Mouse (Mus musculus) forebrain, embryonic 15.5 days (tissue): ENCODE measurements around the gene Gcdh. TPM values are rescaled to one million over a fixed set of nuclear protein-coding genes. Genes with fewer than 3 reads are reported as not detected.

Source experiments
- ATAC-seq: fragments of 200-750 bp; cut with Nextera tagmentation; replicated peaks from 2 replicates; pipeline ENCODE4 v1.8.0; 2017; ENCODE audit warnings: mild to moderate bottlenecking, moderate TSS enrichment, moderate library complexity
- H3K27ac ChIP-seq: fragments of 300-500 bp; sonication (generic); replicated peaks from 2 replicates; pipeline ENCODE4 v1.5.1; 2015; ENCODE audit warnings: mild to moderate bottlenecking, inconsistent platforms
- H3K27me3 ChIP-seq: fragments of 300-500 bp; sonication (generic); 2 replicates; pipeline ENCODE4 v1.6.1; 2015; ENCODE audit warnings: inconsistent platforms
- H3K36me3 ChIP-seq: fragments of 300-500 bp; sonication (generic); 2 replicates; pipeline ENCODE4 v1.6.1; 2015; ENCODE audit warnings: mild to moderate bottlenecking, inconsistent platforms
- H3K4me1 ChIP-seq: fragments of 300-500 bp; sonication (generic); 2 replicates; pipeline ENCODE4 v1.6.1; 2015; ENCODE audit warnings: inconsistent platforms
- H3K4me2 ChIP-seq: fragments of 300-500 bp; sonication (generic); replicated peaks from 2 replicates; pipeline ENCODE4 v1.6.1; 2015; ENCODE audit warnings: mild to moderate bottlenecking, inconsistent platforms
- H3K4me3 ChIP-seq: fragments of 300-500 bp; sonication (generic); 2 replicates; pipeline ENCODE4 v1.5.1; 2015; ENCODE audit warnings: mild to moderate bottlenecking, inconsistent platforms
- H3K9ac ChIP-seq: fragments of 300-500 bp; sonication (generic); replicated peaks from 2 replicates; pipeline ENCODE4 v1.6.1; 2015; ENCODE audit warnings: mild to moderate bottlenecking, inconsistent platforms
- H3K9me3 ChIP-seq: fragments of 300-500 bp; sonication (generic); 2 replicates; pipeline ENCODE4 v1.6.1; 2016; ENCODE audit warnings: inconsistent platforms
- WGBS: fragments of 180-500 bp; shearing (Covaris S2); methylation state at CpG from one replicate; pipeline ENCODE4 v1.1.7; 2015; ENCODE audit warnings: mixed read lengths; 5-methylcytosine and 5-hydroxymethylcytosine counted together
- microRNA-seq: library from miRNA; unstranded; fragments of <30 nt; microRNA quantifications from one replicate; pipeline ENCODE4, GENCODE M21; 2016
- polyA plus RNA-seq: library from polyadenylated mRNA; unstranded; fragments of >200 nt; fragmentation: Nextera tagmentation; extraction: Ambion mirVana; gene quantifications from 2 replicates; pipeline ENCODE4 v1.2.1, GENCODE M21; 2015

Gene Gcdh
- polyA plus RNA-seq, 1 experiment from 2014 or later: 36.2 TPM

GRCm38 (mm10) chr8:84838513-84838912 lies 55.2 kb downstream of the Gcdh start:
- Histone ChIP-seq H3K27ac (no peak overlapping the region), H3K4me3 (no peak overlapping the region), H3K27me3 (no peaks in the 10 kb centered on the region), H3K4me1 (peaks cover 54% of the 10 kb centered on the region), H3K9me3 (no peaks in the 10 kb centered on the region), H3K9ac (no peak overlapping the region), H3K4me2 (no peak overlapping the region), H3K36me3 (peaks cover 67% of the 10 kb centered on the region)
- ATAC-seq: no peak
- WGBS: 89% methylated on average over 5 of the region's 5 CpGs

GRCm38 (mm10) chr8:84837912-84838470 lies 55.7 kb downstream of the Gcdh start:
- Histone ChIP-seq H3K9me3 (no peaks in the 10 kb centered on the region), H3K4me2 (no peak overlapping the region), H3K27me3 (no peaks in the 10 kb centered on the region), H3K9ac (no peak overlapping the region), H3K4me1 (peaks cover 54% of the 10 kb centered on the region), H3K36me3 (peaks cover 62% of the 10 kb centered on the region), H3K4me3 (no peak overlapping the region), H3K27ac (no peak overlapping the region)
- WGBS: 88% methylated on average over 15 of the region's 15 CpGs
- no peak for ATAC-seq

- H3K36me3 ChIP-seq: peaks cover 55% of the 10 kb centered on the region
- WGBS: 74% methylated on average over 8 of the region's 8 CpGs
Measured at GRCm38 (mm10) chr8:84837149-84837911, 56.4 kb downstream of the Gcdh start.

More at GRCm38 (mm10) chr8:84837149-84837911, 56.4 kb downstream of the Gcdh start:
- ATAC-seq: no peak
- H3K4me3 ChIP-seq: no peak overlapping the region
- H3K9me3 ChIP-seq: no peaks in the 10 kb centered on the region
- H3K4me2 ChIP-seq: no peak overlapping the region
- no peaks in the 10 kb centered on the region for H3K27me3 ChIP-seq
- H3K9ac ChIP-seq: no peak overlapping the region
- peaks cover 53% of the 10 kb centered on the region for H3K4me1 ChIP-seq
- peak overlapping the region; percentile 94; the same call in 1 of the 2 replicates for H3K27ac ChIP-seq

Small RNA genes lying within 50 kb of the gene (microRNA-seq; reads per million reads assigned to microRNA genes)
- gene Gm24197: not detected
- 1.8 reads per million for gene Mir7069

Other genes starting within 250 kb of the Gcdh start
- gene Ier2, start 231.1 kb downstream of the Gcdh start, polyA plus RNA-seq: 26.0 and 33.4 TPM in 2 replicates
- gene Trmt1, start 207.6 kb downstream of the Gcdh start, polyA plus RNA-seq: 62.4 and 64.0 TPM in 2 replicates
- 15.5 and 16.4 TPM in 2 replicates for gene Nacc1, start 206.1 kb downstream of the Gcdh start, polyA plus RNA-seq
- 2.1 and 2.5 TPM in 2 replicates for gene Lyl1, start 192.5 kb downstream of the Gcdh start, polyA plus RNA-seq
- 2.7 TPM in 2 replicates for gene G430095P16Rik, start 170.9 kb downstream of the Gcdh start, polyA plus RNA-seq
- 413 and 445 TPM in 2 replicates for gene Nfix, start 93.6 kb downstream of the Gcdh start, polyA plus RNA-seq
- 8.1 and 8.9 TPM in 2 replicates for gene Dand5, start 71.1 kb downstream of the Gcdh start, polyA plus RNA-seq
- gene Gadd45gip1, start 62.4 kb downstream of the Gcdh start, polyA plus RNA-seq: 36.3 and 39.9 TPM in 2 replicates
- gene Rad23a, start 53.3 kb downstream of the Gcdh start, polyA plus RNA-seq: 82.1 and 85.1 TPM in 2 replicates
- gene Calr, start 47.0 kb downstream of the Gcdh start, polyA plus RNA-seq: 559 and 575 TPM in 2 replicates
- gene Farsa, start 36.9 kb downstream of the Gcdh start, polyA plus RNA-seq: 122 and 127 TPM in 2 replicates
- 55.0 and 64.4 TPM in 2 replicates for gene Syce2, start 21.8 kb downstream of the Gcdh start, polyA plus RNA-seq
- gene Klf1, start 8.0 kb upstream of the Gcdh start, polyA plus RNA-seq: 0.75 and 0.87 TPM in 2 replicates
- gene Dnase2a, start 14.6 kb upstream of the Gcdh start, polyA plus RNA-seq: 5.6 TPM in 2 replicates
- gene Mast1, start 43.4 kb upstream of the Gcdh start, polyA plus RNA-seq: 48.3 and 52.5 TPM in 2 replicates
- gene Rtbdn, start 53.1 kb upstream of the Gcdh start, polyA plus RNA-seq: 2.0 and 2.3 TPM in 2 replicates
- not detected in 2 replicates for gene Gm49661, start 75.5 kb upstream of the Gcdh start, polyA plus RNA-seq
- 1,445 and 1,467 TPM in 2 replicates for gene Prdx2, start 75.7 kb upstream of the Gcdh start, polyA plus RNA-seq
- gene Rnaseh2a, start 75.8 kb upstream of the Gcdh start, polyA plus RNA-seq: 96.4 and 98.5 TPM in 2 replicates
- gene Junb, start 84.8 kb upstream of the Gcdh start, polyA plus RNA-seq: 7.6 TPM in 2 replicates
- 28.0 and 29.7 TPM in 2 replicates for gene Hook2, start 96.7 kb upstream of the Gcdh start, polyA plus RNA-seq
- gene Best2, start 120.6 kb upstream of the Gcdh start, polyA plus RNA-seq: not detected in 2 replicates
- gene Asna1, start 131.4 kb upstream of the Gcdh start, polyA plus RNA-seq: 152 and 154 TPM in 2 replicates
- 141 and 150 TPM in 2 replicates for gene Trir, start 132.9 kb upstream of the Gcdh start, polyA plus RNA-seq
- gene Tnpo2, start 143.0 kb upstream of the Gcdh start, polyA plus RNA-seq: 57.9 and 64.1 TPM in 2 replicates
- gene Fbxw9, start 166.1 kb upstream of the Gcdh start, polyA plus RNA-seq: 63.0 and 67.1 TPM in 2 replicates
- 1.2 and 2.0 TPM in 2 replicates for gene Gm5741, start 174.1 kb upstream of the Gcdh start, polyA plus RNA-seq
- 91.4 and 92.3 TPM in 2 replicates for gene Dhps, start 177.8 kb upstream of the Gcdh start, polyA plus RNA-seq
- gene Wdr83os, start 186.8 kb upstream of the Gcdh start, polyA plus RNA-seq: 120 and 132 TPM in 2 replicates
- gene Wdr83, start 187.4 kb upstream of the Gcdh start, polyA plus RNA-seq: 62.1 and 62.3 TPM in 2 replicates
- gene Man2b1, start 189.3 kb upstream of the Gcdh start, polyA plus RNA-seq: 16.9 and 17.0 TPM in 2 replicates
- 3.8 and 4.1 TPM in 2 replicates for gene Zfp791, start 229.2 kb upstream of the Gcdh start, polyA plus RNA-seq